Mouse (Mus musculus) embryonic facial prominence, embryonic 11.5 days (tissue): ENCODE data around the gene Ube2q1. TPM values are rescaled to one million over a fixed set of nuclear protein-coding genes. Genes with fewer than 3 reads are reported as not detected.

Source experiments
- ATAC-seq: fragments of 200-750 bp; cut with Nextera tagmentation; replicated peaks from 2 replicates; pipeline ENCODE4 v1.8.0; 2017; ENCODE audit warnings: low read depth; ENCODE audit not compliant: insufficient number of reproducible peaks, low FRiP score, low TSS enrichment
- DNase-seq: peaks from one replicate; pipeline ENCODE4 v3.0.0-alpha.2; 2015; ENCODE audit warnings: low spot score
- H3K27ac ChIP-seq: fragments of 300-500 bp; sonication (generic); replicated peaks from 2 replicates; pipeline ENCODE4 v1.5.1; 2014; ENCODE audit warnings: mild to moderate bottlenecking, low read depth, low read length, control low read depth
- H3K27me3 ChIP-seq: fragments of 300-500 bp; sonication (generic); 2 replicates; pipeline ENCODE4 v1.6.1; 2014; ENCODE audit warnings: mild to moderate bottlenecking, low read length, moderate library complexity, mixed read lengths; ENCODE audit not compliant: control insufficient read depth, insufficient read depth
- H3K36me3 ChIP-seq: fragments of 300-500 bp; sonication (generic); replicated peaks from 2 replicates; pipeline ENCODE4 v1.6.1; 2014; ENCODE audit warnings: low read depth, mild to moderate bottlenecking, low read length, moderate library complexity, mixed read lengths; ENCODE audit not compliant: control insufficient read depth, insufficient read depth
- H3K4me1 ChIP-seq: fragments of 300-500 bp; sonication (generic); 2 replicates; pipeline ENCODE4 v1.6.1; 2014; ENCODE audit warnings: low read length, mixed read lengths; ENCODE audit not compliant: control insufficient read depth, insufficient read depth
- H3K4me2 ChIP-seq: fragments of 300-500 bp; sonication (generic); 2 replicates; pipeline ENCODE4 v1.6.1; 2014; ENCODE audit warnings: low read depth, mild to moderate bottlenecking, control low read depth, low read length, moderate library complexity
- H3K4me3 ChIP-seq: fragments of 300-500 bp; sonication (generic); 2 replicates; pipeline ENCODE4 v1.5.1; 2014; ENCODE audit warnings: low read depth, low read length, control low read depth
- H3K9ac ChIP-seq: fragments of 300-500 bp; sonication (generic); replicated peaks from 2 replicates; pipeline ENCODE4 v1.6.1; 2014; ENCODE audit warnings: mild to moderate bottlenecking, control low read depth, low read length
- H3K9me3 ChIP-seq: fragments of 300-500 bp; sonication (generic); replicated peaks from 2 replicates; pipeline ENCODE4 v1.6.1; 2016; ENCODE audit warnings: mild to moderate bottlenecking, low read length, inconsistent platforms, mixed read lengths; ENCODE audit not compliant: control insufficient read depth
- WGBS: fragments of 180-500 bp; shearing (Covaris S2); extraction: QIAGEN DNeasy Blood & Tissue Kit; methylation state at CpG from one replicate; pipeline ENCODE4 v1.1.7; 2014; 5-methylcytosine and 5-hydroxymethylcytosine counted together
- polyA plus RNA-seq: library from polyadenylated mRNA; unstranded; fragments of >200 nt; fragmentation: Nextera tagmentation; extraction: Ambion mirVana; gene quantifications from 2 replicates; pipeline ENCODE4 v1.2.1, GENCODE M21; 2014

Ube2q1 gene
- polyA plus RNA-seq, 1 experiment from 2014 or later: 24.0 TPM

DNA sequence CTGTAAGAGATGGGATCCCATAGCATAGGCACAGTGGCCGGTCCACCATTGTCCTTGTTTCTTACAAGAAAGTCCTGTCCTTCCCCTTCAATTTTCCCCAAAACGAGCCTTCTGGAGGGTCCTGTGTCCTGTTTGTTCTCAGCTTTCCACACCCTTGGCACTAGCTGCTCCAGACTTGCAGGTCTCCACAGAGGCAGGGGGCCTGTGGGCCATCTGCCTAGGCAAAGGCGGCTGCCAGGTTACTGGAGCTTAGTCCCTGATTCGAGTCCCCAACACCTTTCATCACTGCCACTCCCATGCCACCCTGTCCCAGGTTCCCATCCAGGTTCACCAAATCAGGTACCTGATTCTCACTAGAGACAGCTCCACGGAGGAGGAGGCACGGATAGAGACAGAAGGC is 18.1 kb upstream of the Ube2q1 start:
- DNase-seq (no peak), ATAC-seq (no peak)
- Histone ChIP-seq H3K4me2 (no peak overlapping the region), H3K9ac (no peak overlapping the region), H3K4me1 (no peaks in the 10 kb centered on the region), H3K4me3 (no peak overlapping the region), H3K27ac (no peak overlapping the region), H3K27me3 (no peaks in the 10 kb centered on the region), H3K36me3 (peaks cover 2% of the 10 kb centered on the region; the same call in 1 of the 2 replicates), H3K9me3 (no peaks in the 10 kb centered on the region)
- 76% methylated on average over 6 of the region's 6 CpGs for WGBS

DNA sequence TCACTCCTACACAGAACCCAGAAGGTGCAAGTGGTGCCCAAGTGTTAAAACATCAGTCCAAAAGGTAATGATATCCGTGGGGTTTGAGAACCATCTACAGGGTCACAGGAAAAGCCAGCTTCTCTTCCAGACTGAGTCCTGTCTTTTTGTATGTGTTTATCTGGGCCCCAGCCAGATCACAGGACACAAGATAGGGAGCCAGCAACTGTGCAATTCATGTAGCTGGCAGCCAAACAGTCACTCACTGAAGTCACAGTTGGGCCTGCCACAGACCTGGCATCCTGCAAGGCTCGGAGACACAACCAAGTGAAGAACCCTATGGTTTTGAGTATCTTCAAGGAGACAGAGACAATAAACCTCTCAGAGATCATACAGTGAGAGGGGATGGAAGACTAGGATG is 15.6 kb upstream of the Ube2q1 start:
- Histone ChIP-seq H3K9me3 (no peaks in the 10 kb centered on the region), H3K27me3 (no peaks in the 10 kb centered on the region), H3K36me3 (no peaks in the 10 kb centered on the region), H3K27ac (no peak overlapping the region), H3K4me3 (no peak overlapping the region), H3K4me2 (no peak overlapping the region), H3K9ac (no peak overlapping the region), H3K4me1 (no peaks in the 10 kb centered on the region)
- WGBS: 80% methylated on average over 2 of the region's 2 CpGs
- ATAC-seq (no peak), DNase-seq (no peak)

DNA sequence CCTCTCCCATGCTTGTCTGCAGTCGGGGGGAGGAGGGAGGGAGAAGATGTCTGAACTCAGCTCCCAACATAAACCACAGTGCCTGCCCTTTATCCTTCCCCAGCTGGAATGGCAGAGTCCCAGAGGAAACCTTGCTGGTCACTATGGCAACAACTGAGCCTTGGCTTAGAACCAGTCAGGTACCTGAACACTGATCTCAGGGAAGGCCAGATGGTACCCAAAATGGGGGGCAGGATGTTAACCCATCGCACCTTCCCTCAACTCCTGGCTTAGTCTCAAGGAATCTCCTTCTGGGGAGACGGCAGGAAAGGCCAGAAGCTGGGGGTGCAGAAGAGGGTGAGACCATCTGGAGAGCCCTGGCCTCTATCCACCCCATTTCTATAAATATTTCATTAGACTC is 13.6 kb upstream of the Ube2q1 start:
- H3K27me3 ChIP-seq: no peaks in the 10 kb centered on the region
- ATAC-seq: no peak
- no peaks in the 10 kb centered on the region for H3K36me3 ChIP-seq
- no peaks in the 10 kb centered on the region for H3K9me3 ChIP-seq
- no peak overlapping the region for H3K4me3 ChIP-seq
- no peak for DNase-seq
- H3K27ac ChIP-seq: no peak overlapping the region
- WGBS: 59% methylated on average over 3 of the region's 3 CpGs
- no peaks in the 10 kb centered on the region for H3K4me1 ChIP-seq
- H3K9ac ChIP-seq: no peak overlapping the region
- H3K4me2 ChIP-seq: no peak overlapping the region

DNA sequence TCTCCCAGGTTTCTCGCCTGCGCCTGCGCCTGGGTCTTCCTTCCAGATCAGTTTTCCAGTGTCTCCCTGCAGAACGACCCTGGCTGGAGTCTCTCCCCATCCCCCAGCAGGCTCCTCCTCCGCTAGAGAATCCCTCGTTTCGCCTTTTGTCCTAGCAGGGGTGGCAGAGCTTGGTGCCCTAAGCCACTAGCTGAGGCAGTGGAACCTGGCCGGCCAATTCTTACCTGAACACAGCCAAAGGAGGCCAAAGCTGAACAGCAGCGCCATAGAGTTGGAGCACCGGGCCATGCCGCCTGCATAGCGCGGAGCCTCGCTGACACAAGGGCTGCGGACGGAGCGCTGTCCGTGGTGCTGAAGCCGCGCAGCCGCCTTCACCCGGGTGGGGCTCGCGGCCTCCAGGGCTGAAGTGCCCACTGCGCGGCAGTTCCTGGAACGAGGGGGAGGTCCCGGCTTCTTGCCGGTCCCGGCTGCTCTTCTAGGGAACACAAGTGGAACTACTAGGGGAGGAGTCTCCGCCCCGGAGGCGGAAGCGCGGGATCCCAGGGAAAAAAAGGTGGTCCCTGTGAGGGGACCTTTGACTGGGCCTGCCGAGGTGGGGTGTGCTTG is 9.2 kb upstream of the Ube2q1 start, which contains the start of gene Chrnb2:
Chrnb2 (minus strand) TSS at position 514 of the 606 bp plus-strand sequence.
- 0 out of 2 replicates have a peak within 1 kb of the TSS, but pooled peaks have one; percentile 22 for H3K27ac ChIP-seq
- H3K9ac ChIP-seq: no peak within 1 kb of the TSS
- under 1% methylated on average over 36 of the region's 36 CpGs for WGBS

DNA sequence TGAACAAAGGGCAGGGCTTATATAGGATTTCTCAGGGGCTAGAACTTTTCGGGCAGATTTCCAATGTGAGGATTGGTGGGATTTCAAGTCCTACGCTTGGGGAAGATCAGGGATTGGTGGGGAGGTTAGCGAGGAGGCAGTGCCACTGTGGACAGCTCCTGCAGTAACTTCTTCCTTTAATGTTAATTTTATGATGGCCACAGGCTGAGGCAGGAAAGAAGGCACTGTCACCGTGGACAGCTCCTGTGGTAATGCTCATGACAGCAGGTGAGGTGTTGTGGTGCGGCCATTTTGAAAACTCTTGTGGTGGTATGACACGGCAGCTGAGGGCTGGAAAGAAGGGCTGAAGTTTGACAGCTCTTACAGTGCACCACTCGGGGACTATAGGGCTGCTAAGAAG is 3.8 kb upstream of the Ube2q1 start:
- H3K9ac ChIP-seq: no peak overlapping the region
- H3K4me1 ChIP-seq: peaks cover 2% of the 10 kb centered on the region; the same call in 1 of the 2 replicates
- no peaks in the 10 kb centered on the region for H3K36me3 ChIP-seq
- DNase-seq (no peak), ATAC-seq (no peak)
- 71% methylated on average over 7 of the region's 7 CpGs for WGBS
- H3K4me3 ChIP-seq: no peak overlapping the region
- no peaks in the 10 kb centered on the region for H3K9me3 ChIP-seq
- no peak overlapping the region for H3K4me2 ChIP-seq
- H3K27ac ChIP-seq: no peak overlapping the region
- H3K27me3 ChIP-seq: no peaks in the 10 kb centered on the region; the same call in 1 of the 2 replicates

More for the DNA sequence above, 9.2 kb upstream of the Ube2q1 start, which contains the start of gene Chrnb2:
- no peaks in the 10 kb centered on the region for H3K4me1 ChIP-seq
- ATAC-seq (peak; percentile 77), DNase-seq (peak; percentile 90)
- H3K36me3 ChIP-seq: no peaks in the 10 kb centered on the region
- H3K4me3 ChIP-seq: peak within 1 kb of the TSS; percentile 25
- H3K27me3 ChIP-seq: no peaks in the 10 kb centered on the region; the same call in 1 of the 2 replicates
- peak within 1 kb of the TSS; percentile 39 for H3K4me2 ChIP-seq
- no peaks in the 10 kb centered on the region for H3K9me3 ChIP-seq

DNA sequence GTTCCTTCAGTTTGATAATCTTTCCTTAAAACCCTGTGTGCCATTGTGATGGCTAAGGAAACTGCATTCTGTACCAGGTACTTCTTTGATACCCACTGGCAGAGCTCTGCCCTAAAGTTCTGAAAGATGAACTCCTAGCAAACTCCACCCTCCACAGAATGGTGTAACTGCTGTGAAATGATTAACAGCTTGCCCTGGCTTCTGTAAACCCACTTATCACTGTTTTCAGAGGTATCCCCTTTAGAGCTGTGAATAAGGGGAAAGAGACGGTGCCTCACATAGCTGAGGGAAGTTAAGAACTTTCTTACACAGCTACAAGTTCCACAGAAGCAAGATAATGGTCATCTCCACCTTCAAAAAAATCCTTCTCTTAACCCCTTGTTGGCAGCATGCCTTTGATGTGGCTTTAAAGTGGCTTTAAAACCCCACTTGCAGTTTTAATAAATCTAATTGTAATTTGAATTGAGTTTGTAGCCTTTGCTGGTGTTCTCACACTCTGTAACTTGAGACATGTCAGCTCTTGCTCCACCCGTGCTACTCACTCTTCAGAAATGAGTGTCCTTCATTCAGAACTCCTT is 2.9 kb upstream of the Ube2q1 start:
- H3K4me3 ChIP-seq: no peak overlapping the region
- no peak overlapping the region for H3K4me2 ChIP-seq
- no peaks in the 10 kb centered on the region for H3K9me3 ChIP-seq
- peaks cover 3% of the 10 kb centered on the region; the same call in 1 of the 2 replicates for H3K4me1 ChIP-seq
- ATAC-seq: no peak
- DNase-seq: no peak
- no peaks in the 10 kb centered on the region for H3K36me3 ChIP-seq
- no peak overlapping the region for H3K9ac ChIP-seq
- no peaks in the 10 kb centered on the region; the same call in 1 of the 2 replicates for H3K27me3 ChIP-seq
- H3K27ac ChIP-seq: no peak overlapping the region
- WGBS: 50% methylated on average over 2 of the region's 2 CpGs

DNA sequence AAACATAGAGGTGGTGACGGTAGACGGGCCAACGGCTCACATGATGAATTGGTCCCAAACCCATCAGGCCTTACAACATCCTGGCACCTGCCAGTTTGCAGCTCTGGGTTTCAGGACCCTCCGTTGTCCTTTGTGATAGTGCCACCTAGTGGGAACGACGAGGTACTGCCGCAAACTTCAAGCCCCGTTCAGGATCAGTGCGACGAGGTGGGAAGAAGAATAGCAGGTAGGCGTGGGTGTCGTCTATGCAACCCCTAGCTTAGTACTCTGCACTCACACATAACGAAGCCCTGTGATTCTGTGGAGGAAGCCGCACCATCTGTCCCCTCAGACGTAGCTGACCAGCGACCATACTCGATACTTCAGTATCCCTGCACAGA is 838 bp upstream of the Ube2q1 start:
- H3K4me2 ChIP-seq: peak overlapping the region; percentile 89
- DNase-seq: peak; percentile 92
- peak overlapping the region; percentile 99 for H3K4me3 ChIP-seq
- peak overlapping the region; percentile 93 for H3K27ac ChIP-seq
- peaks cover 3% of the 10 kb centered on the region; the same call in 1 of the 2 replicates for H3K4me1 ChIP-seq
- peaks cover 4% of the 10 kb centered on the region; the same call in 1 of the 2 replicates for H3K36me3 ChIP-seq
- no peaks in the 10 kb centered on the region for H3K9me3 ChIP-seq
- peak overlapping the region; percentile 99 for H3K9ac ChIP-seq
- 2% methylated on average over 17 of the region's 17 CpGs for WGBS
- peak; percentile 84 for ATAC-seq
- H3K27me3 ChIP-seq: no peaks in the 10 kb centered on the region

DNA sequence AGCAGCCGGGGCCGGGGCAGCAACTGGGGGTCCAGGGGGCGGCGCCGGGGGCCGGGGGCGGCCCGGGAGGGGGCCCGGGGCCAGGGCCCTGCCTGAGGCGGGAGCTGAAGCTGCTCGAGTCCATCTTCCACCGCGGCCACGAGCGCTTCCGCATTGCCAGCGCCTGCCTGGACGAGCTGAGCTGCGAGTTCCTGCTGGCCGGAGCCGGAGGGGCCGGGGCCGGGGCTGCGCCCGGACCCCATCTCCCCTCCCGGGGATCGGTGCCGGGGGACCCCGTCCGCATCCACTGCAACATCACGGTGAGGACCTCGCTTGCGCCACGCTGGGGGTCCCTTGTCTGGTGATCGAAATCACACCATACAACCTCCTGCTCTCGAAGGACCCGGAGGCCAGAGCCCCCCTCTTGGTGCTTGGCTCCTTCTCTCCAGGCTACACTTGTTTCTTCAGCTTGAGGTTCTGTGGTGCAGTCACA is 360 bp downstream of the Ube2q1 start:
- peak overlapping the region; percentile 89 for H3K4me2 ChIP-seq
- no peaks in the 10 kb centered on the region for H3K9me3 ChIP-seq
- H3K4me3 ChIP-seq: peak overlapping the region; percentile 99
- peaks cover 6% of the 10 kb centered on the region for H3K36me3 ChIP-seq
- under 1% methylated on average over 37 of the region's 37 CpGs for WGBS
- H3K27me3 ChIP-seq: no peaks in the 10 kb centered on the region
- DNase-seq (no peak), ATAC-seq (peak; percentile 24)
- peak overlapping the region; percentile 99 for H3K9ac ChIP-seq
- peak overlapping the region; percentile 93 for H3K27ac ChIP-seq
- H3K4me1 ChIP-seq: peaks cover 3% of the 10 kb centered on the region; the same call in 1 of the 2 replicates
